Mouse (Mus musculus) cortical plate, adult 2 months (tissue): ENCODE data around the gene Necab2.

Experiments
- CTCF ChIP-seq: fragments of 200-500 bp; IDR thresholded peaks from 2 replicates; pipeline ENCODE4 v1.5.1; 2011; ENCODE audit warnings: mild to moderate bottlenecking, control low read depth, low read length; ENCODE audit not compliant: insufficient read depth; ENCODE audit errors: extremely low read depth
- POLR2A ChIP-seq: fragments of 200-500 bp; IDR thresholded peaks from 2 replicates; pipeline ENCODE4 v1.6.1; 2011; ENCODE audit warnings: mild to moderate bottlenecking, low read length, control low read depth; ENCODE audit not compliant: insufficient read depth; ENCODE audit errors: extremely low read depth

DNA sequence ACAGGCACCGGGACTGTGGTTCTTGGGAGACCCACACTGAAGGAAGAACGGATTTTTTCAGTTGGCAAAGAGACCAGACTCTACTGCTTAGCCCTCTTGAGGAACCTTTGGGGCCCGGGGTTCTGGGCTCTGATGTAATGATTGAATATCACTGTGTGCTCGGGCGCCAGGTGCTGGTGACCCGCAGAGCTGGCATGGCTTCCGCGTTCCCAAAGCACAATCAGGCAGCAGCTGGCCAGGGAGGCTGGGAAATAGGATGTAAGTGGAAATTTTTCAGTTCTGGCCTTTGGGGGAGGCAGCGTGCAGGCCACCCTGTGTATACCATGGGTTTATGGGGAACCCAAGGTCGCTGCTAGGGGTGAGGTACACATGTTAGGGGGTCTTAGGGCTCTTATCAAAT is 20.3 kb downstream of the Necab2 start:
- TF ChIP-seq CTCF = no peak
- TF ChIP-seq POLR2A = no peak
